Mouse (Mus musculus): ENCODE measurements around the gene Sh3glb2. TPM values are rescaled to one million over a fixed set of nuclear protein-coding genes. Genes with fewer than 3 reads are reported as not detected.

Gene Sh3glb2
- polyA plus RNA-seq (2012) = 38.7 and 40.7 TPM in 2 replicates

- no peak for TF ChIP-seq GATA1 (IDR thresholded peaks at IDR 0.05; ENCODE audit: low read length)
Observed at GRCm38 (mm10) chr2:30358533-30359531, at the start of gene Sh3glb2. TSS of gene Sh3glb2 (minus strand) at chr2:30359337.

GRCm38 (mm10) chr2:30408452-30409100 lies 49.4 kb upstream of the Sh3glb2 start:
- no peak for TF ChIP-seq GATA1 (IDR thresholded peaks at IDR 0.05; ENCODE audit: low read length)

- TF ChIP-seq GATA1 (IDR thresholded peaks at IDR 0.05; ENCODE audit: low read length) = no peak
Observed at GRCm38 (mm10) chr2:30407778-30408177, 48.6 kb upstream of the Sh3glb2 start.

- no peak for TF ChIP-seq GATA1 (IDR thresholded peaks at IDR 0.05; ENCODE audit: low read length)
Observed at GRCm38 (mm10) chr2:30407221-30407620, 48.1 kb upstream of the Sh3glb2 start.

- TF ChIP-seq GATA1 (IDR thresholded peaks at IDR 0.05; ENCODE audit: low read length) = no peak
Observed at GRCm38 (mm10) chr2:30403870-30404269, 44.7 kb upstream of the Sh3glb2 start.

GRCm38 (mm10) chr2:30402843-30403242 lies 43.7 kb upstream of the Sh3glb2 start:
- no peak for TF ChIP-seq GATA1 (IDR thresholded peaks at IDR 0.05; ENCODE audit: low read length)

GRCm38 (mm10) chr2:30402351-30402826 lies 43.3 kb upstream of the Sh3glb2 start:
- no peak for TF ChIP-seq GATA1 (IDR thresholded peaks at IDR 0.05; ENCODE audit: low read length)

DNA sequence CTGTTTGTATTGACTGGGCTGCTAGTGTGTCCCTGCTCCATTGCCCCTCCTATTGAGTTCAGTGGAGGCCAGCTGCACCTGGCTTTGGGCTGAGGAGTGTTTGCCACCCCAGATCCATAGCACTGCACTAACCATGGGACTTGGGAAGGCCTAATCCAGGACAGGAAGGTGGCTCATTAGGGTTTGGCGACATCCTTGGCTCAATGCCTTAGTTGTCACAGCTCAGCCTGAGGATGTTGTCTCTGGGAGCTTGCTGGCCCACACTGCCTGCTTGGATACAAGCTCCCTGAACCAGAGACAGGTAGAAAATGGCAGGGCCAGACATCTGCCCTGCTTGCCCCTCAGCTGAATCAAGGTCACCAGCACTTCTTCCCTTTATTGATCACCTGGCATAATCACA lies 42.4 kb upstream of the Sh3glb2 start:
- no peak for TF ChIP-seq GATA1 (IDR thresholded peaks at IDR 0.05; ENCODE audit: low read length)

DNA sequence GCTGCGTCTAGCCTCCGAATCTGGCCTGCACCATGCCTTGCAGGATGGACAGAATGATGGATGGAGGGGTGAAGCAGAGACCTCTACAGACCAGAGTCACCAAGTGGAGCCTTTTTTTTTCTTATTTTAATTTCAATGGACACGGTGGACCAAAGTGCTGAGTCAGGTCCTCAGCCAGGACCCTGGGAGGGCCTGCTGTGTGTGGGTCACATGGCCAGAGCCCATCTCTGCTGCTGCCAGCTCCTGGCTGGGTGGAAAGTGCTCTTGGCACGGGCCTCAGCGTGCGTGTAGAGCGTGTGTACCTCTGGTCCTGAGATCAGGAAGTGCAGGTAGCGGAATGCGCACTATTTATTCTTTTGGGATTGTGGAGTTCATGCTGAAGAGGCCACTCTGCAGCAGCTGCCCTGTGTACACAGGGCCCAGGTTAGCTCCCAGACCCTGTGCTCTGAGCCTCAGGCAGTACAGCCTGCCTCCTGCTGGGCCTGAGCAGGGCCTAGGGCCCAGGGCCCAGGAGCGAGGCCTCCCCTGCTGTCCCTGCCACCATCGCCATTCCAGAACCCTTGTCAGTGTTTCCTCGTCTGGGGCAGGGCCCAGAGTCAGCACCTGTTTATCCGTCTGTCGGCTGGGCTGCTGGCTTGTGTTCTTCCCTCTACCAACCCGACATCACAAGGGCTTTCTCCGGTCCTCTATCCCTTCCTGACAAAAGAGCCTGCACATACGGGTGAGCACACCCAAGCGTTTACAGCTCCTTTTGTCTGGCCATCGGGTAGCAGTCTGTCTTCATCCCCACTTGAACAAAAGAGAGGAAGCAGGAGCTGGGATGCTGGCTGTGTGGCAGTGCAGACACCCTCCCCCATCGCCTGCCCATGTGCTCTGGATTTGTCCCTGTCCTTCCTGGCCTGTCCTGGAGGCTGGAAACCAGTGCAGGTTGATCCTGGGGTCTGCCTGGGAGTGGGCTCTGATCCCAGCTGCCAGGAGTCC lies 40.3 kb upstream of the Sh3glb2 start:
- no peak for TF ChIP-seq GATA1 (IDR thresholded peaks at IDR 0.05; ENCODE audit: low read length)

- TF ChIP-seq GATA1 (IDR thresholded peaks at IDR 0.05; ENCODE audit: low read length) = no peak
Observed at GRCm38 (mm10) chr2:30397986-30398512, 38.9 kb upstream of the Sh3glb2 start.

GRCm38 (mm10) chr2:30396246-30396645 lies 37.1 kb upstream of the Sh3glb2 start:
- no peak for TF ChIP-seq GATA1 (IDR thresholded peaks at IDR 0.05; ENCODE audit: low read length)

- no peak for TF ChIP-seq GATA1 (IDR thresholded peaks at IDR 0.05; ENCODE audit: low read length)
Observed at GRCm38 (mm10) chr2:30395757-30396156, 36.6 kb upstream of the Sh3glb2 start.

DNA sequence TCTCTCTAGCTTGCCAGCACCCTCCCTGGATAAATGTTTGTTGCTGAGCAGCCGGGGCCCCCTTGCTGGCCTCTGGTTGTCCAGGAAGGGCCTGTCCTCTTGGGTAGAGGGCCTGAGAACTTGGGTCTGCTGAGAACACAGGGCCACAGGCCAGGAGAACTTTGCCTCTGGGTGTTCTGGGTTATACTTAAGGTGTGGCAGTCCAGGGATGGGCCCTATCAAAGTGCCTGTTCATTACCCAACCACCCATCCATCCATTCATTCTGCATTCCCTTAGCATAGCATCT lies 34.2 kb upstream of the Sh3glb2 start:
- TF ChIP-seq GATA1 (IDR thresholded peaks at IDR 0.05; ENCODE audit: low read length) = no peak

DNA sequence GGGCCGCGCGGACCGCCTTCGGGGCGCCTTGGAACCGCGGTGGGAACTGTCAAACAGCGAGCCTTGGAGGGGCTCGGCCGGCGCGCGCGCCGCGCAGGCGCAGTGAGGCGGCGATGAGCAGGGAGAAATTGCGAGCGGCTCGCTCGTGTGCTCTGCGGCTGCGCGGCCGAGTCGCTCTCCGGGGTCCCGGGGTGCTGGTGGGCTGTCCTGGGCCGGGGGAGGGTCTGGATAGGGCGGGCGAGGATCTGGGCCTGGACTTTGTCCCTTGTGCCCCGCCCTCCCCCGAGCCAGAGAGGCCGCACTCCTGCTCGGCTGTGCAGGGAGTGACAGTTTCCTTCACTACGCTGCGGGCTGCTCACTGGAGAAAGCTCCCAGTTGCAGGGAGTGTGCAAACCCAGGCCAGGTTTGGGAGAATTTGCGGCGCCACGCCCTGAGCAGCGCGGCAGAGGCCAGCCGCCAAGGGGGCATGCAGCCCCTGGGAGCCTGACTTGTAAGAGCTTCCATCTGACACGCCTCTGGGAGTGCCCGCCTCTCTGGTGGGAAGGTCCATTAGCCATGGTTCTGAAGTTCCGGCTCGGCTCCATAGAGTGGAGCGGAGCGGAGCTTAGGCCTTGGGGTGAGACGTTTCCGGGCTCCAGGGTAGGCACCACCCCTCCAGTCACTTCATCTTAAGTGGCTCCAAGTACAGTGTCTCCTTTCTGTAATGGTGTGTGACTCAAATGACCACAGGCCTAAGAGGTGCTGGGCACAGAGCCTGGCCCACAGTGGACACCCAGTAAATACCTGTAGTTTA lies 33.6 kb upstream of the Sh3glb2 start:
- TF ChIP-seq GATA1 (IDR thresholded peaks at IDR 0.05; ENCODE audit: low read length) = no peak
